Mouse (Mus musculus) CH12.LX (cell line): Measurements from ENCODE around the gene Gm13276. TPM values are rescaled to one million over a fixed set of nuclear protein-coding genes. Genes with fewer than 3 reads are reported as not detected.
"Not testable (repeated sequence)": the region's sequence is repeated elsewhere in the genome, so short reads cannot be mapped to it uniquely, and the experiment has no call there.

ENCODE experiments used
- DNase-seq: peaks from one replicate; pipeline ENCODE4 v3.0.0-alpha.2; 2013; ENCODE audit errors: extremely low read depth
- H3K27ac ChIP-seq: 2 replicates; pipeline ENCODE4 v1.5.1; 2012; ENCODE audit warnings: low read depth, mild to moderate bottlenecking, control low read depth, moderate library complexity; ENCODE audit not compliant: insufficient read depth
- H3K27me3 ChIP-seq: replicated peaks from 2 replicates; pipeline ENCODE3; 2012; ENCODE audit warnings: inconsistent platforms
- H3K36me3 ChIP-seq, 2 experiments: replicated peaks in 1 of 2; 2 replicates each; pipeline versions ENCODE3 to v1.6.1; 2012; ENCODE audit warnings: inconsistent platforms in 1 of 2, low read length in 1 of 2, mild to moderate bottlenecking in 1 of 2, mixed read lengths in 1 of 2, moderate library complexity in 1 of 2; ENCODE audit not compliant: control insufficient read depth in 1 of 2, insufficient read depth in 1 of 2
- H3K4me1 ChIP-seq, 2 experiments: 2 replicates each; pipeline ENCODE4 v1.6.1; 2012; ENCODE audit warnings: inconsistent platforms in 1 of 2, moderate library complexity in 1 of 2; ENCODE audit not compliant: insufficient read depth in 2 of 2, control insufficient read depth in 1 of 2
- H3K4me2 ChIP-seq: 2 replicates; pipeline ENCODE4 v1.6.1; 2012; ENCODE audit warnings: low read depth, mild to moderate bottlenecking, control low read depth; ENCODE audit not compliant: poor library complexity, insufficient read depth, severe bottlenecking
- H3K4me3 ChIP-seq, 3 experiments: fragments of 150-350 bp in 1 of 3; sonication (generic) in 1 of 3; replicated peaks in 1 of 3; 2 replicates each; pipeline versions ENCODE3 to v1.5.1; 2011 to 2012; ENCODE audit warnings: low read depth in 2 of 3, low read length in 2 of 3, mild to moderate bottlenecking in 2 of 3, moderate library complexity in 2 of 3, control low read depth in 1 of 3, improper control_type of control experiment in 1 of 3, inconsistent platforms in 1 of 3, mixed read lengths in 1 of 3; ENCODE audit not compliant: poor library complexity in 1 of 3
- H3K79me2 ChIP-seq: replicated peaks from 2 replicates; pipeline ENCODE4 v1.6.1; 2012; ENCODE audit warnings: mild to moderate bottlenecking, moderate library complexity; ENCODE audit not compliant: control insufficient read depth, poor library complexity, insufficient read depth, severe bottlenecking; ENCODE audit errors: extremely low read depth
- H3K9ac ChIP-seq: 2 replicates; pipeline ENCODE4 v1.6.1; 2012; ENCODE audit warnings: low read depth, mild to moderate bottlenecking, control low read depth, moderate library complexity; ENCODE audit not compliant: insufficient read depth
- H3K9me3 ChIP-seq: replicated peaks from 2 replicates; pipeline ENCODE3; 2012; ENCODE audit warnings: low read length, inconsistent platforms, mixed read lengths
- CTCF ChIP-seq, 2 experiments: IDR thresholded peaks in 1 of 2; conservative IDR thresholded peaks in 1 of 2; 2 replicates each; pipeline ENCODE4 v1.5.1; 2011 to 2012; ENCODE audit warnings: low read depth in 2 of 2, low read length in 2 of 2, improper control_type of control experiment in 1 of 2, inconsistent platforms in 1 of 2, mild to moderate bottlenecking in 1 of 2, moderate library complexity in 1 of 2
- NRF1 ChIP-seq: IDR thresholded peaks from 2 replicates; pipeline ENCODE4 v1.6.1; 2014; ENCODE audit warnings: low read depth, mild to moderate bottlenecking, inconsistent platforms, low read length, improper control_type of control experiment, moderate library complexity
- dilution Hi-C: fragments of 300-500 bp; cut with MboI; formaldehyde crosslinking; loops from 2 replicates; pipeline ENCODE4 v1.14.3; 2020; ENCODE audit warnings: low sequenced_read_pairs; ENCODE audit not compliant: extremely low pct_unique_long_range_greater_than_20kb, extremely low pct_ligation_motif_present
- in situ Hi-C: fragments of 300-500 bp; cut with MboI; formaldehyde crosslinking; loops from 3 replicates; pipeline ENCODE4 v1.14.3; 2019; ENCODE audit warnings: low sequenced_read_pairs, low pct_ligation_motif_present, low pct_unique_long_range_greater_than_20kb, mixed read lengths
- polyA plus RNA-seq: library from polyadenylated mRNA; unstranded; fragments of >175 nt; gene quantifications from 2 replicates; pipeline ENCODE4 v1.2.1, GENCODE M21; 2012; ENCODE audit warnings: low read depth; ENCODE audit not compliant: insufficient read length
- total RNA-seq, 2 experiments: library from RNA; depleted of rRNA; stranded (reverse); fragments of 300-350 nt in 1 of 2; fragments of >200 nt in 1 of 2; gene quantifications; 2 replicates each; pipeline ENCODE4 v1.2.3; 2012 to 2014

The Gm13276 gene
- total and polyA plus RNA-seq, 3 experiments = not detected

DNA sequence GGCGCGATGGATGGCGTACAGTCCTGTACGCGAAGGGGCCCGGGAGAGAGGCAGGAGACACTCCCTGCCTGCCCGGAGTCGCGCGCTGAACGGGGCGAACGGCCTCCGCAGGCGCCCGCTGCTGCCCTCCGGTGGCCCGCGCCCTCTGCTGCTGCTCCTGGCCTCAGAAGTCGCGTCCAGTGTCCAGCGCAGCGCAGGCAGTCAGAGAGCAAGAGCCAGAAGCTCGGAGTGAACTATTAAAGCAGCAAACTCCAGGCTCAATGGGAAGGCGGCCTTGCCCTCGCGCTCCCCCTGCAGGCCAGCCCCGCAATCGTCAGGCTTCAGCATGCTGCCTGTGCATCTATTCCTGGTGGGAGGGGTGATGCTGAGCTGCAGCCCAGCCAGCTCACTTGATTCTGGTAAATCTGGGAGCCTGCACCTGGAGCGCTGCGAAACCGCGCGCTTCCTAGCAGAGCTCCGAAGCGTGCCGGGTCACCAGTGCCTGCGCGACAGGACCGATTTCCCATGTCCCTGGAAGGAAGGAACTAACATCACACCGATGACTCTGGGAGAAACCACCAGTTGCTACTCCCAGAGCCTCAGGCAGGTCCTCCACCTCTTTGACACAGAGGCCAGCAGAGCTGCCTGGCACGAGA lies 22.0 kb upstream of the Gm13276 start:
- TF ChIP-seq NRF1 (peak; percentile 17; the same call in 1 of the 2 replicates), CTCF (conservative IDR thresholded peaks at IDR 0.05 in 1 of 2, IDR thresholded peaks at IDR 0.05 in 1 of 2; ENCODE audit: low read depth in 2 of 2, low read length in 2 of 2) (peak in 1 of 2 experiments; percentile 37; a peak in 2 of 4 replicates)
- TF ChIP-seq, all 38 proteins: peak for 2; not testable (repeated sequence) for 36
- H3K9ac ChIP-seq, H3K27me3 ChIP-seq, H3K27ac ChIP-seq, dilution Hi-C loops, H3K79me2 ChIP-seq, H3K36me3 ChIP-seq, H3K9me3 ChIP-seq, in situ Hi-C loops, H3K4me1 ChIP-seq: not testable (repeated sequence)
- 0 out of 2 replicates have a peak overlapping the region, but pooled peaks have one; percentile 0 for H3K4me2 ChIP-seq
- peak overlapping the region in 1 of 3 experiments; percentile 58 for H3K4me3 ChIP-seq
- DNase-seq = peak; percentile 37

DNA sequence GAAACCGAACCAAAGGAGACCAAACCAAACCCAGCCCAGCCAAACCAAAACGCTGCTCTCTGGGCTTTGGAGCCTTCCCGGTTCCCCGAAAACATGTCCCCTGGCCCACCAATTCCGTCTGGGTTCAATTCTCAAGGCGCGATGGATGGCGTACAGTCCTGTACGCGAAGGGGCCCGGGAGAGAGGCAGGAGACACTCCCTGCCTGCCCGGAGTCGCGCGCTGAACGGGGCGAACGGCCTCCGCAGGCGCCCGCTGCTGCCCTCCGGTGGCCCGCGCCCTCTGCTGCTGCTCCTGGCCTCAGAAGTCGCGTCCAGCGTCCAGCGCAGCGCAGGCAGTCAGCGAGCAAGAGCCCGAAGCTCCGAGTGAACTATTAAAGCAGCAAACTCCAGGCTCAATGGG lies 12.0 kb upstream of the Gm13276 start, which contains the start of gene Gm13290:
Gene Gm13290 (plus strand): TSS at position 301 of the 400 bp plus-strand sequence.
- dilution Hi-C loops, in situ Hi-C loops, H3K4me1 ChIP-seq, H3K27me3 ChIP-seq, H3K9ac ChIP-seq, H3K9me3 ChIP-seq, H3K79me2 ChIP-seq, H3K4me3 ChIP-seq, DNase-seq, H3K27ac ChIP-seq, H3K36me3 ChIP-seq: not testable (repeated sequence)
- 0 out of 2 replicates have a peak within 1 kb of the TSS, but pooled peaks have one; percentile 24 for H3K4me2 ChIP-seq

- DNase-seq, dilution Hi-C loops, H3K4me2 ChIP-seq, H3K4me3 ChIP-seq, H3K9ac ChIP-seq, H3K4me1 ChIP-seq, H3K36me3 ChIP-seq, H3K79me2 ChIP-seq, H3K27ac ChIP-seq, in situ Hi-C loops, H3K27me3 ChIP-seq, H3K9me3 ChIP-seq: not testable (repeated sequence)
Measured at GRCm38 (mm10) chr4:88776622-88777021, 8.9 kb upstream of the Gm13276 start, which contains the start of gene Gm13289. Gene Gm13289, plus strand, starts transcription at chr4:88776922.

- dilution Hi-C loops = not testable (repeated sequence)
Measured at GRCm38 (mm10) chr4:88779550-88779949, 6.0 kb upstream of the Gm13276 start, which contains the start of gene Gm13272. Gene Gm13272, plus strand, starts transcription at chr4:88779850.

DNA sequence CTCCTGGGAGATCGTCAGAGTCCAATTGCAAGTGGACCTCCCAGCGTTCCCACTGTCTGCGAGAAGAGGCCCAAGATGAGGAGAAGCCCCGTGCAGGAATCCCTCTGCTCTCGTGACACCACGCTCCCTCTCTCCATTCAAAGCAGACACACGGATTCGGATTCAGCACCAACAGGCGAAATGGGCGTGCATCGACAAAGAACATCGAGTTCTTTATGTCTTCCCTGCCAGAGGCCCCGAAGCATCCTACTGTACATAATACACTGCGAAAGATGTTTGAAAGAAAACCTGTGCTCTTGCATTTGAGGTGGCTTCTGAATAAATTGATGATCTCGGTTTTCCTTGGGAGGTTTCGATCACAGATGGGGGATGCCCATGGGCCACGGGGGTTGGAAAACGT lies 5.2 kb upstream of the Gm13276 start:
- H3K4me1 ChIP-seq, H3K79me2 ChIP-seq, H3K36me3 ChIP-seq, DNase-seq, H3K4me3 ChIP-seq, in situ Hi-C loops, dilution Hi-C loops, H3K9ac ChIP-seq, H3K27ac ChIP-seq, H3K4me2 ChIP-seq, H3K27me3 ChIP-seq, H3K9me3 ChIP-seq: not testable (repeated sequence)

More at GRCm38 (mm10) chr4:88779550-88779949, 6.0 kb upstream of the Gm13276 start, which contains the start of gene Gm13272:
- in situ Hi-C loops, H3K9ac ChIP-seq, H3K36me3 ChIP-seq, H3K9me3 ChIP-seq, H3K4me1 ChIP-seq, H3K27ac ChIP-seq, H3K4me3 ChIP-seq, H3K79me2 ChIP-seq, H3K27me3 ChIP-seq, DNase-seq, H3K4me2 ChIP-seq: not testable (repeated sequence)

GRCm38 (mm10) chr4:88781831-88782230 lies 3.7 kb upstream of the Gm13276 start, which contains the start of gene Ifnz:
Gene Ifnz, plus strand, starts transcription at chr4:88782131.
- H3K4me3 ChIP-seq = peak within 1 kb of the TSS in 1 of 3 experiments; percentile 60
- H3K4me2 ChIP-seq, H3K79me2 ChIP-seq, H3K36me3 ChIP-seq, H3K9me3 ChIP-seq, dilution Hi-C loops, H3K9ac ChIP-seq, in situ Hi-C loops, H3K27me3 ChIP-seq, H3K4me1 ChIP-seq, H3K27ac ChIP-seq, DNase-seq: not testable (repeated sequence)
